Mouse (Mus musculus) E14TG2a.4 (cell line): ENCODE results near the gene Lce1a1.

Experiments used
- CTCF ChIP-seq: conservative IDR thresholded peaks from 2 replicates; pipeline ENCODE4 v1.5.1; 2014; ENCODE audit warnings: low read length
- NANOG ChIP-seq: IDR thresholded peaks from 2 replicates; pipeline ENCODE4 v1.6.1; 2014; ENCODE audit warnings: borderline replicate concordance, low read length, mixed read lengths
- POU5F1 ChIP-seq: IDR thresholded peaks from 2 replicates; pipeline ENCODE4 v1.6.1; 2014; ENCODE audit warnings: low read length, borderline replicate concordance

DNA sequence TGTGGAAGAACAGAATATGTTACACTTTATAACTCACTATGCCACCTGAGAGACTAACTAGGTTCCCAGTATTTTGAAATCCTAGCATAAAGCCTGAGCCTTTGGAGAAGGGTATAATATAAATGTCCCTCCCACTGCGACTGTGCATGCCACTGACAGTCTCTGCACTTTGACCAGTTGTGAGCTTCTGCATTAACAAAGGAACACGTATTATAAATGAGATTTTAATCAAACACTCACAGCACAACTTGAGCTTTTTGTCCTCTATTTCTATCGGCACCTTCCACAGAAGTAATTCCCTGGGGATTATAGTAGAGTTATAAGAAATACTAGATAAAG, 9.5 kb downstream of the Lce1a1 start:
- TF ChIP-seq CTCF (no peak), NANOG (no peak), POU5F1 (no peak)
